Mouse (Mus musculus): ENCODE data around the gene Fam50a. TPM values are rescaled to one million over a fixed set of nuclear protein-coding genes. Genes with fewer than 3 reads are reported as not detected.

Gene Fam50a
- polyA plus RNA-seq (2014; fragmentation: Nextera tagmentation; extraction: Ambion mirVana): 57.7 and 58.1 TPM in 2 replicates

GRCm38 (mm10) chrX:74312540-74313464 lies at the start of gene Fam50a:
Gene Fam50a, plus strand, starts transcription at chrX:74313033.
- 0 out of 2 replicates have a peak within 1 kb of the TSS, but pooled peaks have one; percentile 29 for H3K27ac ChIP-seq (ENCODE audit: low read depth, low read length)
- H3K4me1 ChIP-seq (ENCODE audit: control insufficient read depth, insufficient read depth, low read length): no peaks in the 10 kb centered on the region
- H3K36me3 ChIP-seq (ENCODE audit: control insufficient read depth, insufficient read depth, low read length): peaks cover 2% of the 10 kb centered on the region; the same call in 1 of the 2 replicates
- H3K4me2 ChIP-seq (ENCODE audit: low read depth): peak within 1 kb of the TSS; percentile 67
- 19% methylated on average over 41 of the region's 59 CpGs for WGBS
- DNase-seq (ENCODE audit: low spot score) (peak; percentile 88), ATAC-seq (ENCODE audit: insufficient read depth, low FRiP score, low TSS enrichment) (peak; percentile 96)
- no peaks in the 10 kb centered on the region for H3K9me3 ChIP-seq (ENCODE audit: control insufficient read depth, low read length)
- no peaks in the 10 kb centered on the region for H3K27me3 ChIP-seq (ENCODE audit: control insufficient read depth, insufficient read depth, low read length)
- peak within 1 kb of the TSS; percentile 49 for H3K4me3 ChIP-seq (ENCODE audit: low read depth, low read length)
- peak within 1 kb of the TSS; percentile 54 for H3K9ac ChIP-seq (ENCODE audit: low read length)

- Histone ChIP-seq H3K4me1 (ENCODE audit: control insufficient read depth, insufficient read depth, low read length) (no peaks in the 10 kb centered on the region), H3K9me3 (ENCODE audit: control insufficient read depth, low read length) (no peaks in the 10 kb centered on the region), H3K9ac (ENCODE audit: low read length) (peak overlapping the region; percentile 55), H3K27me3 (ENCODE audit: control insufficient read depth, insufficient read depth, low read length) (no peaks in the 10 kb centered on the region), H3K4me2 (ENCODE audit: low read depth) (peak overlapping the region; percentile 48), H3K4me3 (ENCODE audit: low read depth, low read length) (peak overlapping the region; percentile 37), H3K27ac (ENCODE audit: low read depth, low read length) (peak overlapping the region; percentile 89), H3K36me3 (ENCODE audit: control insufficient read depth, insufficient read depth, low read length) (no peaks in the 10 kb centered on the region)
- WGBS: 19% methylated on average over 3 of the region's 3 CpGs
- DNase-seq (ENCODE audit: low spot score) (no peak), ATAC-seq (ENCODE audit: insufficient read depth, low FRiP score, low TSS enrichment) (no peak)
These were observed 43.1 kb upstream of the Fam50a start for GRCm38 (mm10) chrX:74269736-74270061.

DNA sequence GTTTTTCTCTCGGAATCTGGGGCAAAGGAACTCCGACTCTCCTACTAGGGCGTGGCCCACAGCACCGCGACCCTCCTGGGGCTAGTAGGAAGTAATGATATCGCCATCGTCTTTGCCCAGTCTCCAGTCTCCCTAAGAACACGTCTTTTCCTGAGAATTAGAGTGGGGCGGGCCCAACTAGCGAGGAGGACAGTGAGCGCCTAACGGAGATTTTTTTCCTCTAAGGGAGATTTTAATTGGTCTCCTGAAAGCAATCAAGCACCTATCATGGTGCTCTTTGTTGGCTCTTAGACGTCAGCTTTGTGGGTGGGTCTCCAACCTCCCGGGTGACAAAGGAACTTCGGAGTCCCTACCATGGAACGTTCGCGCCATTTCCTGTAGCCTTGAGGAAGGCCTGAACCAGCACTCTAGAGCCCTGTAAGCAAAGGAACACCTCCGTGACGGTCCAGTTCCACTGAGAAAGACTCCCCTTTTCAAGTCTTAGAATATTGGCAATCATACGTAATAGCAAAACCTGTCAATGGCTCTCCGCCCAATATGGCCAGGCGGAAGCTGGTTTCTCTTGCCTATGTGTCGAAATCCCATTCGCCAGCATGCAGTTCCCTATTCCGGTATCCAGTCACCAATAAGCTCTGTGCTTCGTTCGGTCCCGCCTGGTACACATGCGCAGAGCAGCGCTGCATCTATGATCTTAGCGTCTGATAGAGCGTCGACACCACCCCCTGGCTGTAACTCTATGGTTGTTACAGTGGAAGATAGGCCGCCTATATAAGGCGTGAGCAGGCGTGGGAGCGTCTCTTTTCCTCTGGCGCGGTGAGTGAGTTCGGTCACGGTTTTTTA lies 42.6 kb upstream of the Fam50a start, which contains the start of gene Rpl10:
Rpl10 (plus strand) TSS at position 751 of the 840 bp plus-strand sequence.
- no peaks in the 10 kb centered on the region for H3K27me3 ChIP-seq (ENCODE audit: control insufficient read depth, insufficient read depth, low read length)
- H3K4me1 ChIP-seq (ENCODE audit: control insufficient read depth, insufficient read depth, low read length): no peaks in the 10 kb centered on the region
- peak within 1 kb of the TSS; percentile 79 for H3K9ac ChIP-seq (ENCODE audit: low read length)
- DNase-seq (ENCODE audit: low spot score): peak; percentile 90
- H3K36me3 ChIP-seq (ENCODE audit: control insufficient read depth, insufficient read depth, low read length): no peaks in the 10 kb centered on the region
- peak; percentile 93 for ATAC-seq (ENCODE audit: insufficient read depth, low FRiP score, low TSS enrichment)
- H3K4me3 ChIP-seq (ENCODE audit: low read depth, low read length): peak within 1 kb of the TSS; percentile 55
- no peaks in the 10 kb centered on the region for H3K9me3 ChIP-seq (ENCODE audit: control insufficient read depth, low read length)
- H3K27ac ChIP-seq (ENCODE audit: low read depth, low read length): peak within 1 kb of the TSS; percentile 89
- WGBS: 16% methylated on average over 42 of the region's 42 CpGs
- H3K4me2 ChIP-seq (ENCODE audit: low read depth): peak within 1 kb of the TSS; percentile 48

DNA sequence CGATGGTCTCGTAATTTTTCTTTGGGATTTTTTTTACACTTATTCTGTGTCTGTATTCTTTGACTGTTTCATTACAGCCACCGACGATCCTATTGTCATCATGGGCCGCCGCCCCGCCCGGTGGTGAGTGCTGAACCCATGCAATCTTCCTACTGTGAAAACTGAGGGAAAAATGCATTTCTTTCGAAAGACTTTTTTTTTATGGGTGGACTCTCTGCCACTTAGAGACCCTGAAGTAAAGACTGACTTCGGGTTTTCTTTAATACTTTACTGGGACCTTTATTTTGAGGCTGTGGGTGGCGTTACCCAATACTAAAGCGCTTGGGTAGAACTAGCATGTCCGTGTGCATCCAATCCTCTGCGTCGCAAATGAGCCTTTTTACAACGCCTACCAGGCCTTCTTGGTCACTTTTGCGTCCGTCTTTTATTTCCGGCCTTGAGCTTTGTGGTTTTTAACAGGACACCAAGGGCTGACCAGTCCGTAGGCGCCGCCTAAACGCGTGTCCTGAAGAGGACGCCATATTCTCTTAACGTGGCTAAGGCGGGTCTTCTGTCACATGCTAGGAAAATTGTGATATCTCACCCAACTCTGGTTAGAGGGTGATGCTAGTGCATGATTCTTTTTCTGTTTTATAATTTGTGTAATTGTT lies 41.8 kb upstream of the Fam50a start:
- Histone ChIP-seq H3K27me3 (ENCODE audit: control insufficient read depth, insufficient read depth, low read length) (no peaks in the 10 kb centered on the region), H3K36me3 (ENCODE audit: control insufficient read depth, insufficient read depth, low read length) (no peaks in the 10 kb centered on the region), H3K4me2 (ENCODE audit: low read depth) (peak overlapping the region; percentile 39), H3K9me3 (ENCODE audit: control insufficient read depth, low read length) (no peaks in the 10 kb centered on the region), H3K9ac (ENCODE audit: low read length) (peak overlapping the region; percentile 79), H3K4me1 (ENCODE audit: control insufficient read depth, insufficient read depth, low read length) (no peaks in the 10 kb centered on the region), H3K4me3 (ENCODE audit: low read depth, low read length) (peak overlapping the region; percentile 55), H3K27ac (ENCODE audit: low read depth, low read length) (0 out of 2 replicates have a peak overlapping the region, but pooled peaks have one; percentile 14)
- DNase-seq (ENCODE audit: low spot score): peak; percentile 35
- ATAC-seq (ENCODE audit: insufficient read depth, low FRiP score, low TSS enrichment): no peak
- WGBS: 18% methylated on average over 27 of the region's 27 CpGs

- H3K9ac ChIP-seq (ENCODE audit: low read length): no peak overlapping the region
- no peak overlapping the region for H3K4me3 ChIP-seq (ENCODE audit: low read depth, low read length)
- 30% methylated on average over 10 of the region's 10 CpGs for WGBS
- ATAC-seq (ENCODE audit: insufficient read depth, low FRiP score, low TSS enrichment) (no peak), DNase-seq (ENCODE audit: low spot score) (no peak)
- H3K4me2 ChIP-seq (ENCODE audit: low read depth): no peak overlapping the region
- no peaks in the 10 kb centered on the region for H3K27me3 ChIP-seq (ENCODE audit: control insufficient read depth, insufficient read depth, low read length)
- H3K9me3 ChIP-seq (ENCODE audit: control insufficient read depth, low read length): no peaks in the 10 kb centered on the region
- H3K4me1 ChIP-seq (ENCODE audit: control insufficient read depth, insufficient read depth, low read length): no peaks in the 10 kb centered on the region
- no peaks in the 10 kb centered on the region for H3K36me3 ChIP-seq (ENCODE audit: control insufficient read depth, insufficient read depth, low read length)
- no peak overlapping the region for H3K27ac ChIP-seq (ENCODE audit: low read depth, low read length)
These were observed 39.2 kb upstream of the Fam50a start for GRCm38 (mm10) chrX:74273422-74274322.

GRCm38 (mm10) chrX:74277916-74278315 lies 34.9 kb upstream of the Fam50a start:
- Histone ChIP-seq H3K9me3 (ENCODE audit: control insufficient read depth, low read length) (no peaks in the 10 kb centered on the region), H3K4me1 (ENCODE audit: control insufficient read depth, insufficient read depth, low read length) (no peaks in the 10 kb centered on the region), H3K4me3 (ENCODE audit: low read depth, low read length) (no peak overlapping the region), H3K4me2 (ENCODE audit: low read depth) (no peak overlapping the region), H3K9ac (ENCODE audit: low read length) (no peak overlapping the region), H3K27ac (ENCODE audit: low read depth, low read length) (no peak overlapping the region), H3K36me3 (ENCODE audit: control insufficient read depth, insufficient read depth, low read length) (no peaks in the 10 kb centered on the region), H3K27me3 (ENCODE audit: control insufficient read depth, insufficient read depth, low read length) (no peaks in the 10 kb centered on the region)
- no peak for ATAC-seq (ENCODE audit: insufficient read depth, low FRiP score, low TSS enrichment)
- DNase-seq (ENCODE audit: low spot score): no peak
- 76% methylated on average over 7 of the region's 8 CpGs for WGBS

DNA sequence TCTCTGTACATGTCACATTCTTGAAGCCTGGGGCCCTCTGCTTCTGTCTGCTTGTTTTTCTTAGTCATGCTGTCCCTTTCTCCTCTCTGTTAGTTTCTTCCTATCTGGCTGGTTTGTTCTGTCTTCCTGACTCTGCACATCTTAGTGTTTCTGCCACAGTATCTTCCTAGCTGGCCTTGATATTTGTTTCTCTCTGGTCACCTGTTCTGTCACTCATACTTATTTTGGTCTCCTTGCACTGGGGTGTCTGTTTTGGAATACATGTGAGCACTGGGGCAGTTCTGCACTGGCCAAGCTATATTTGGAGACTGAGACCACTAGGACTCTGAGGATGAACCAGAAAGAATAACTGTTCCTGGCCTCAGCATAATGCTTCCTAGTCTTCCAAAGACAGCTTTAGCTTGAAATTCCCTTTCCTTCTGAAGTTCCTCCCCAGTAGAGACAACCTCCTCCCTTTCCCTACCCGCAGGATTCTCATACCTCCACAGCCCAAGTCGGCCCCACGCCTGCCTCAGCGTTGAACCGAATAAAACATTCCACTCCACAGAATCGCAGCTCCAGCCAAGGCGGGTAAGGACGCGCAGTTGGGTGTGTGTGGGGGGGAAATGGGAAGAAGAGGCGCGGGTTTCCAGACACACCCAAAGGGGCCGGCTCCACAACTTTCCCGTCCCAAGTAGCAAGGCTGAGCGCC lies 31.6 kb upstream of the Fam50a start:
- Histone ChIP-seq H3K4me3 (ENCODE audit: low read depth, low read length) (peak overlapping the region; percentile 57), H3K4me1 (ENCODE audit: control insufficient read depth, insufficient read depth, low read length) (no peaks in the 10 kb centered on the region; the same call in 1 of the 2 replicates), H3K9ac (ENCODE audit: low read length) (peak overlapping the region; percentile 49), H3K36me3 (ENCODE audit: control insufficient read depth, insufficient read depth, low read length) (no peaks in the 10 kb centered on the region), H3K9me3 (ENCODE audit: control insufficient read depth, low read length) (no peaks in the 10 kb centered on the region), H3K4me2 (ENCODE audit: low read depth) (peak overlapping the region; percentile 65), H3K27ac (ENCODE audit: low read depth, low read length) (no peak overlapping the region), H3K27me3 (ENCODE audit: control insufficient read depth, insufficient read depth, low read length) (no peaks in the 10 kb centered on the region)
- DNase-seq (ENCODE audit: low spot score): no peak
- no peak for ATAC-seq (ENCODE audit: insufficient read depth, low FRiP score, low TSS enrichment)
- 10% methylated on average over 13 of the region's 14 CpGs for WGBS

Measured in neural tube, embryonic 11.5 days (tissue).